Mouse (Mus musculus): Measurements from ENCODE around the gene Pias4. TPM values are rescaled to one million over a fixed set of nuclear protein-coding genes. Genes with fewer than 3 reads are reported as not detected.
"Not testable (repeated sequence)": the region's sequence is repeated elsewhere in the genome, so short reads cannot be mapped to it uniquely, and the experiment has no call there.

Gene Pias4
- polyA plus RNA-seq, 1 experiment from 2014 or later: 44.9 TPM

GRCm38 (mm10) chr10:81187161-81187560 lies 19.4 kb upstream of the Pias4 start:
- Histone ChIP-seq H3K9me3 (no peaks in the 10 kb centered on the region), H3K4me1 (peaks cover 34% of the 10 kb centered on the region), H3K9ac (no peak overlapping the region), H3K4me3 (replicated peaks) (no peak overlapping the region), H3K36me3 (peaks cover 30% of the 10 kb centered on the region), H3K27ac (no peak overlapping the region), H3K27me3 (replicated peaks) (no peaks in the 10 kb centered on the region), H3K4me2 (no peak overlapping the region)
- whole genome bisulfite sequencing: 93% methylated on average over 9 of the region's 9 CpGs
- ATAC-seq (ENCODE audit: insufficient read depth, low FRiP score, low read depth): no peak

- Histone ChIP-seq H3K27ac (peak overlapping the region; percentile 88), H3K36me3 (peaks cover 40% of the 10 kb centered on the region), H3K4me3 (replicated peaks) (no peak overlapping the region), H3K9ac (no peak overlapping the region), H3K9me3 (no peaks in the 10 kb centered on the region), H3K4me1 (peaks cover 22% of the 10 kb centered on the region), H3K27me3 (replicated peaks) (no peaks in the 10 kb centered on the region), H3K4me2 (peak overlapping the region; percentile 69; the same call in 1 of the 2 replicates)
- 9% methylated on average over 4 of the region's 4 CpGs for WGBS
- ATAC-seq (ENCODE audit: insufficient read depth, low FRiP score, low read depth): no peak
Observed at GRCm38 (mm10) chr10:81184765-81185164, 17.0 kb upstream of the Pias4 start.

GRCm38 (mm10) chr10:81183805-81184204 lies 16.1 kb upstream of the Pias4 start, which contains the start of gene 4930442H23Rik:
Gene 4930442H23Rik, minus strand, starts transcription at chr10:81183849.
- Histone ChIP-seq H3K27ac (peak within 1 kb of the TSS; percentile 92), H3K36me3 (peaks cover 47% of the 10 kb centered on the region), H3K4me2 (peak within 1 kb of the TSS; percentile 69), H3K27me3 (replicated peaks) (no peaks in the 10 kb centered on the region), H3K4me1 (peaks cover 32% of the 10 kb centered on the region), H3K4me3 (replicated peaks) (peak within 1 kb of the TSS; percentile 76), H3K9me3 (no peaks in the 10 kb centered on the region), H3K9ac (peak within 1 kb of the TSS; percentile 58)
- 76% methylated on average over 5 of the region's 5 CpGs for WGBS
- ATAC-seq (ENCODE audit: insufficient read depth, low FRiP score, low read depth): no peak

GRCm38 (mm10) chr10:81182336-81183333 lies 14.9 kb upstream of the Pias4 start, which contains the start of gene Dapk3:
Gene Dapk3, plus strand, starts transcription at chr10:81183005.
- Histone ChIP-seq H3K9ac (peak within 1 kb of the TSS; percentile 58), H3K4me3 (replicated peaks) (peak within 1 kb of the TSS; percentile 76), H3K9me3 (no peaks in the 10 kb centered on the region), H3K36me3 (peaks cover 55% of the 10 kb centered on the region), H3K4me1 (peaks cover 44% of the 10 kb centered on the region), H3K27ac (peak within 1 kb of the TSS; percentile 92), H3K27me3 (replicated peaks) (no peaks in the 10 kb centered on the region), H3K4me2 (peak within 1 kb of the TSS; percentile 69)
- WGBS: 5% methylated on average over 53 of the region's 53 CpGs
- peak; percentile 94 for ATAC-seq (ENCODE audit: insufficient read depth, low FRiP score, low read depth)

- H3K4me2 ChIP-seq; H3K27me3 ChIP-seq (replicated peaks); ATAC-seq (ENCODE audit: insufficient read depth, low FRiP score, low read depth); H3K9me3 ChIP-seq; H3K4me3 ChIP-seq (replicated peaks); H3K9ac ChIP-seq: not testable (repeated sequence)
- 79% methylated on average over 12 of the region's 12 CpGs for WGBS
- peaks cover 53% of the 10 kb centered on the region for H3K36me3 ChIP-seq
- H3K27ac ChIP-seq: peak overlapping the region; percentile 73
- peaks cover 45% of the 10 kb centered on the region for H3K4me1 ChIP-seq
Observed at GRCm38 (mm10) chr10:81181860-81182259, 14.1 kb upstream of the Pias4 start.

GRCm38 (mm10) chr10:81180946-81181345 lies 13.2 kb upstream of the Pias4 start:
- Histone ChIP-seq H3K4me1 (peaks cover 45% of the 10 kb centered on the region), H3K36me3 (peaks cover 53% of the 10 kb centered on the region)

GRCm38 (mm10) chr10:81179451-81180342 lies 12.0 kb upstream of the Pias4 start:
- peak overlapping the region; percentile 35; the same call in 1 of the 2 replicates for H3K27ac ChIP-seq
- no peak overlapping the region for H3K4me2 ChIP-seq
- H3K36me3 ChIP-seq: peaks cover 53% of the 10 kb centered on the region
- no peaks in the 10 kb centered on the region for H3K27me3 ChIP-seq (replicated peaks)
- H3K4me3 ChIP-seq (replicated peaks): no peak overlapping the region
- 0 out of 2 replicates have a peak overlapping the region, but pooled peaks have one; percentile 9 for H3K9ac ChIP-seq
- WGBS: 87% methylated on average over 32 of the region's 32 CpGs
- ATAC-seq (ENCODE audit: insufficient read depth, low FRiP score, low read depth): no peak
- H3K4me1 ChIP-seq: peaks cover 55% of the 10 kb centered on the region
- H3K9me3 ChIP-seq: no peaks in the 10 kb centered on the region

More at GRCm38 (mm10) chr10:81180946-81181345, 13.2 kb upstream of the Pias4 start:
- H3K27me3 ChIP-seq (replicated peaks): no peaks in the 10 kb centered on the region
- H3K4me2 ChIP-seq: no peak overlapping the region
- no peak overlapping the region for H3K4me3 ChIP-seq (replicated peaks)
- no peak for ATAC-seq (ENCODE audit: insufficient read depth, low FRiP score, low read depth)
- 93% methylated on average over 13 of the region's 13 CpGs for WGBS
- no peak overlapping the region for H3K9ac ChIP-seq
- H3K27ac ChIP-seq: no peak overlapping the region
- no peaks in the 10 kb centered on the region for H3K9me3 ChIP-seq

- ATAC-seq (ENCODE audit: insufficient read depth, low FRiP score, low read depth): no peak
- Histone ChIP-seq H3K4me1 (peaks cover 55% of the 10 kb centered on the region), H3K36me3 (peaks cover 52% of the 10 kb centered on the region), H3K9me3 (no peaks in the 10 kb centered on the region), H3K27me3 (replicated peaks) (no peaks in the 10 kb centered on the region), H3K4me3 (replicated peaks) (no peak overlapping the region), H3K4me2 (no peak overlapping the region), H3K9ac (no peak overlapping the region), H3K27ac (0 out of 2 replicates have a peak overlapping the region, but pooled peaks have one; percentile 35)
- 89% methylated on average over 11 of the region's 11 CpGs for WGBS
Observed at GRCm38 (mm10) chr10:81178927-81179326, 11.2 kb upstream of the Pias4 start.

GRCm38 (mm10) chr10:81177958-81178712 lies 10.4 kb upstream of the Pias4 start:
- no peak for ATAC-seq (ENCODE audit: insufficient read depth, low FRiP score, low read depth)
- Histone ChIP-seq H3K27ac (peak overlapping the region; percentile 89), H3K4me1 (peaks cover 56% of the 10 kb centered on the region), H3K9ac (peak overlapping the region; percentile 97), H3K27me3 (replicated peaks) (no peaks in the 10 kb centered on the region), H3K4me3 (replicated peaks) (peak overlapping the region; percentile 94), H3K9me3 (no peaks in the 10 kb centered on the region), H3K36me3 (peaks cover 50% of the 10 kb centered on the region), H3K4me2 (peak overlapping the region; percentile 86)
- 55% methylated on average over 14 of the region's 14 CpGs for WGBS

- no peaks in the 10 kb centered on the region for H3K9me3 ChIP-seq
- H3K36me3 ChIP-seq: peaks cover 50% of the 10 kb centered on the region
- peak overlapping the region; percentile 97 for H3K9ac ChIP-seq
- H3K4me3 ChIP-seq (replicated peaks): peak overlapping the region; percentile 94
- peak overlapping the region; percentile 86 for H3K4me2 ChIP-seq
- H3K4me1 ChIP-seq: peaks cover 59% of the 10 kb centered on the region
- WGBS: 7% methylated on average over 16 of the region's 16 CpGs
- no peak for ATAC-seq (ENCODE audit: insufficient read depth, low FRiP score, low read depth)
- no peaks in the 10 kb centered on the region for H3K27me3 ChIP-seq (replicated peaks)
- H3K27ac ChIP-seq: peak overlapping the region; percentile 89
Observed at GRCm38 (mm10) chr10:81177491-81177925, 9.8 kb upstream of the Pias4 start.

Measured in stomach, embryonic 15.5 days (tissue).